Mouse (Mus musculus) midbrain, embryonic 10.5 days (tissue): Measurements from ENCODE around the gene Pccb. TPM values are rescaled to one million over a fixed set of nuclear protein-coding genes. Genes with fewer than 3 reads are reported as not detected.
A peak's percentile ranks its signal among the peaks of the same experiment; 100 is the strongest.

ENCODE experiments used
- DNase-seq: peaks from one replicate; pipeline ENCODE4 v3.0.0-alpha.2; 2017; ENCODE audit warnings: low spot score
- H3K27ac ChIP-seq: fragments of 300-500 bp; sonication (generic); replicated peaks from 2 replicates; pipeline ENCODE4 v1.5.1; 2016; ENCODE audit warnings: mild to moderate bottlenecking
- H3K27me3 ChIP-seq: fragments of 300-500 bp; sonication (generic); 2 replicates; pipeline ENCODE4 v1.6.1; 2016; ENCODE audit warnings: low read depth, mild to moderate bottlenecking; ENCODE audit not compliant: poor library complexity, severe bottlenecking
- H3K36me3 ChIP-seq: fragments of 300-500 bp; sonication (generic); 2 replicates; pipeline ENCODE4 v1.6.1; 2016; ENCODE audit warnings: mild to moderate bottlenecking, moderate library complexity
- H3K4me1 ChIP-seq: fragments of 300-500 bp; sonication (generic); 2 replicates; pipeline ENCODE4 v1.6.1; 2016
- H3K4me3 ChIP-seq: fragments of 300-500 bp; sonication (generic); 2 replicates; pipeline ENCODE4 v1.5.1; 2016; ENCODE audit warnings: mild to moderate bottlenecking, moderate library complexity
- H3K9me3 ChIP-seq: fragments of 300-500 bp; sonication (generic); replicated peaks from 2 replicates; pipeline ENCODE4 v1.6.1; 2016; ENCODE audit warnings: mild to moderate bottlenecking
- WGBS: fragments of 180-500 bp; shearing (Covaris S2); methylation state at CpG from one replicate; pipeline ENCODE4 v1.1.7; 2016; 5-methylcytosine and 5-hydroxymethylcytosine counted together
- polyA plus RNA-seq: library from polyadenylated mRNA; unstranded; fragments of >200 nt; fragmentation: Nextera tagmentation; extraction: Ambion mirVana; gene quantifications from 2 replicates; pipeline ENCODE4 v1.2.1, GENCODE M21; 2016

Pccb gene
- polyA plus RNA-seq, 1 experiment from 2014 or later = 14.2 TPM

DNA sequence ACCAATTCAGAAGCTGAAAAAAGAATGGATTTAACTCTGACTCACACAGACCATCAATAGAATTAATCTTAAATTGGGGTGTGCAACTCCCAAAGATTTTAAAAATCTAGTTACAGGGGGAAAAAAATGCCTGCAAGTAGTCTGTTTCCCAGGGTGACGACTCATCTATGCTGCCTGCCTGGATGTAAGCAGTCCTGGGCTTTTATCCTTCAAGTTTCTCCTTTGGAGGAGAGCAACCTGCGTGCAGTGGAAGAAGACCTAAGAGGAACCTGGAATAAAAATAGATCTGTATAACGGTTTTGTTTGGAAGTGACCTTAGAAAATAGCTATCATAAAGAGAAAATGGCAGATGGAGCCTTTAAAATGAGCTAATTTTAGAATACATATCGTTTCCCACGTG is 37.8 kb upstream of the Pccb start:
- 0 out of 2 replicates have a peak overlapping the region, but pooled peaks have one; percentile 75 for H3K4me3 ChIP-seq
- no peak overlapping the region for H3K27ac ChIP-seq
- no peak for DNase-seq

DNA sequence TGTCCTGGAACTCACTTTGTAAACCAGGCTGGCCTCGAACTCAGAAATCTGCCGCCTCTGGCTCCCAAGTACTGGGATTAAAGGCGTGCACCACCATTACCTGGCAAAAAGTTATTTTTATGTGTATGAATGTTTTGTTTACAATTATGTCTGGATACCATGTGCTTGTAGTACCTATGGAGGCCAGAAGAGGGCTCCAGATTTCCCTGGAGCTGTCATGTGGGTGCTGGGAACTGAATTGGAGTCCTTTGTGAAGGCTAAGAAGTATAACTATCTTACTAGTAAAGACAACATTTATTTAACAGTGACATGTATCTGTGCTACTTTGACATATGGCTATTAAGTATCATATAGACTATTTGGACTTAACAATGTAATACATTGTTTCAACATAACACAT is 35.1 kb upstream of the Pccb start:
- Histone ChIP-seq H3K36me3 (no peaks in the 10 kb centered on the region), H3K9me3 (no peaks in the 10 kb centered on the region), H3K4me1 (peaks cover 13% of the 10 kb centered on the region), H3K27me3 (no peaks in the 10 kb centered on the region), H3K4me3 (no peak overlapping the region), H3K27ac (no peak overlapping the region)
- no peak for DNase-seq
- 95% methylated on average over 3 of the region's 3 CpGs for WGBS

More for the DNA sequence above, 37.8 kb upstream of the Pccb start:
- Histone ChIP-seq H3K36me3 (no peaks in the 10 kb centered on the region), H3K4me1 (peaks cover 24% of the 10 kb centered on the region), H3K27me3 (no peaks in the 10 kb centered on the region), H3K9me3 (no peaks in the 10 kb centered on the region)
- WGBS = 55% methylated on average over 5 of the region's 5 CpGs

GRCm38 (mm10) chr9:101065076-101065602 is 30.4 kb upstream of the Pccb start:
- Histone ChIP-seq H3K27ac (no peak overlapping the region), H3K4me1 (peaks cover 8% of the 10 kb centered on the region), H3K9me3 (no peaks in the 10 kb centered on the region), H3K4me3 (no peak overlapping the region), H3K27me3 (no peaks in the 10 kb centered on the region), H3K36me3 (no peaks in the 10 kb centered on the region)
- WGBS = 90% methylated on average over 3 of the region's 3 CpGs
- no peak for DNase-seq

DNA sequence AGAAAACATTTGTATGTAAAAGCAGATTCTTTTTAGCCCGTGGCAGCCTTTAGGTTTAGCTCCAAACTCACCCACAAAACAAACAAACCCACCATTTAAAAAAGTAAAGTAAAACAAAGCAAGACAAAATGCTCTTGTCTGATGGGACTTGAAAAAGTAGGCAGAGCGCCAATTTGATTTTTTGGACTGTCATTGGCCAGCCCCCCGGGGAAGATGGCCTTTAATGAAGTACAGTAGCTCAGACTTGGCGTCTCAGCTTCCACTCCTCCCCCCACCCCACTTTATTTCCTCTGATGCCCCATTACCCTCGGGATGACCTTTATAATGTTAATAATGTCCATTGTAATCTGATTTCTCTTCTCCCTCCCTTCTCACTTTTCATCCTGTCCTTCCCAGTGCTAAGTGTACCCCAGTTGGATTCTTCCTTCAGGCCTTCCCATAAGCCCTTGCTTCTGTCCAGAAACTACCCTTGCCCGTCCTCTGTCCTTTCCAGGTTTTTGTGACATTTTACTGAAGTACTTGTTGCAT is 27.6 kb upstream of the Pccb start:
- WGBS = 74% methylated on average over 6 of the region's 6 CpGs
- peaks cover 8% of the 10 kb centered on the region for H3K4me1 ChIP-seq

GRCm38 (mm10) chr9:101061035-101061434 is 26.3 kb upstream of the Pccb start:
- Histone ChIP-seq H3K27me3 (no peaks in the 10 kb centered on the region), H3K36me3 (no peaks in the 10 kb centered on the region), H3K9me3 (0 out of 2 replicates have a peak, but pooled peaks cover 2% of the 10 kb centered on the region), H3K4me1 (peaks cover 8% of the 10 kb centered on the region), H3K27ac (no peak overlapping the region), H3K4me3 (no peak overlapping the region)
- no peak for DNase-seq
- 81% methylated on average over 11 of the region's 11 CpGs for WGBS

More for the DNA sequence above, 27.6 kb upstream of the Pccb start:
- H3K27ac ChIP-seq = no peak overlapping the region
- no peak for DNase-seq
- 0 out of 2 replicates have a peak, but pooled peaks cover 2% of the 10 kb centered on the region for H3K9me3 ChIP-seq
- no peaks in the 10 kb centered on the region for H3K27me3 ChIP-seq
- H3K36me3 ChIP-seq = no peaks in the 10 kb centered on the region
- H3K4me3 ChIP-seq = no peak overlapping the region

- Histone ChIP-seq H3K27ac (no peak overlapping the region), H3K27me3 (no peaks in the 10 kb centered on the region), H3K4me1 (no peaks in the 10 kb centered on the region), H3K36me3 (no peaks in the 10 kb centered on the region), H3K4me3 (no peak overlapping the region), H3K9me3 (0 out of 2 replicates have a peak, but pooled peaks cover 2% of the 10 kb centered on the region)
- no peak for DNase-seq
- WGBS = 97% methylated on average over 4 of the region's 4 CpGs
Observed at GRCm38 (mm10) chr9:101057156-101057555, 22.5 kb upstream of the Pccb start.

DNA sequence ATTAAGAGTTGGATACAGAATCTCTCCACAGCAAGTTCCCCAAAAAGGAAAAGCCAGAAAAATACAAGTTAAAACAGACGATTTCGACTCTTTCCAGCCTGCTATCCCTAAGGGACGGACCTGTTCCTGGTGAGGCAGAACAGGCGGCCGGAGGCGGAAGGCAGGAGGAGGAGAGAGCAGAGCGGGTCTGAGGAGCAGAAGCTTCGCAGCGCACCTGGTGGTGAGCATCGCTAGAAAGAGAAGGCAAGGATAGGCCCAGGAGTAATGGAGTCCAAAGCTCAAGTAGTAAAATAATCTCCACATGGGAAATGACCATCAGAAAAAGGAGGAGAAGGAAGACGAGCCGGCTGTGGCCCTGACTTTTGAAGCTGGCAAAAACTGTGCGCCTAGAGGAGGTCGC is 18.6 kb upstream of the Pccb start:
- H3K9me3 ChIP-seq = no peaks in the 10 kb centered on the region
- 73% methylated on average over 14 of the region's 14 CpGs for whole genome bisulfite sequencing
- no peaks in the 10 kb centered on the region for H3K4me1 ChIP-seq
- H3K4me3 ChIP-seq = no peak overlapping the region
- DNase-seq = no peak
- H3K36me3 ChIP-seq = no peaks in the 10 kb centered on the region
- no peaks in the 10 kb centered on the region for H3K27me3 ChIP-seq
- H3K27ac ChIP-seq = no peak overlapping the region

DNA sequence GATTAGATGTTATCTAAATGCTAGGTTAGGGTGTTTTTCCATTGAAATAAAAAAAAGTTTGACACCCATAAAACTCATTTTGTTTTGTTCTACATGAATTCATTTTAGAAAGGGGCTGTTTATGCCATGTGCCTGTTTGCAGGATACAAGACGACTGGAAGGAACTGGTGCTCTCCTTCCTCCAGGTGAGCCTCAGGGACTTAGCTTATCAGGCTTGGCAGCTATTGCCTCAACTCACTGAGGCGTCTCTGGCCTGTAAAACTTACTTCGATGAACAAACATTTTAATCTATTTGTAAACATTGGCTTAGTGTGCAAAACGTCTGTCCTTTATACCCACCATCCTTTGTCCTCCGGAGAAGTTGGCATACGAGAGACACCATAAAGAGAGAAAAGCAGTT is 18.0 kb upstream of the Pccb start:
- whole genome bisulfite sequencing = 68% methylated on average over 6 of the region's 6 CpGs
- Histone ChIP-seq H3K36me3 (no peaks in the 10 kb centered on the region), H3K4me3 (no peak overlapping the region), H3K27me3 (no peaks in the 10 kb centered on the region), H3K9me3 (no peaks in the 10 kb centered on the region), H3K4me1 (no peaks in the 10 kb centered on the region), H3K27ac (no peak overlapping the region)
- DNase-seq = no peak

- Histone ChIP-seq H3K4me1 (no peaks in the 10 kb centered on the region), H3K27ac (no peak overlapping the region), H3K36me3 (no peaks in the 10 kb centered on the region), H3K9me3 (no peaks in the 10 kb centered on the region), H3K27me3 (no peaks in the 10 kb centered on the region), H3K4me3 (no peak overlapping the region)
- DNase-seq = no peak
- 95% methylated on average over 3 of the region's 3 CpGs for WGBS
Observed at GRCm38 (mm10) chr9:101052007-101052406, 17.3 kb upstream of the Pccb start.

DNA sequence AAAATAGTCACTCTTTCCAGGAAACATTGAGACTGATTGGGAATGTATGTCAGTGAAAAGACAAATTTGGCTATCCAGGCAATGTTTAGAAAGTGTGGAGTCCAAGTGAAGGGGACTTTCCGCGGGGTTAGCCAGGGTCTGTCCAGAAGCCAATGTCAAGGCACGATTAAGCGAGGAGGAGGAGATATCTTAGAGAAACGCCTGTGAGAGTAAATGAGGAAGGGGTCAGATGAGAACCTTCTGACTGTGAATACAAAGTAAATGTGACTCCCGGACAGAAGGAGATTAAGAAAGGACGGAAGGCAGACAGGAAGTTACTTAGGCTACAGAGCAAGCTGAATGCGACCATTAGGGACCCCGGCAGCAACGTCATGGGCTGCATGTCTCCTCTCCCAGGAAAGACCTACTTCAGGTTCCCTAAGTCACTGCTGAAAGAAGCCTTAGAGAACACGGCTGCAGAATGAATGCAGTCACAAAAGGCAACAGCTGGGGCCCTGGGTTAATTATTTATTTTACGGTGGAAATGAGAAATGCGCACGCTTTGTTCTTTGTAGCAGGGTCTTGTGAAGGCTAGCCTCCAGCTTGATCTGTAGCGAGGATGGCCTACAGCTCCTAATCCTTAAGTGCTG is 11.1 kb upstream of the Pccb start:
- Histone ChIP-seq H3K4me1 (peaks cover 6% of the 10 kb centered on the region; the same call in 1 of the 2 replicates), H3K4me3 (no peak overlapping the region), H3K27me3 (no peaks in the 10 kb centered on the region), H3K9me3 (no peaks in the 10 kb centered on the region), H3K36me3 (no peaks in the 10 kb centered on the region), H3K27ac (no peak overlapping the region)
- no peak for DNase-seq
- 79% methylated on average over 15 of the region's 15 CpGs for WGBS

GRCm38 (mm10) chr9:101042249-101042648 is 7.6 kb upstream of the Pccb start:
- WGBS = 89% methylated on average over 9 of the region's 9 CpGs
- Histone ChIP-seq H3K4me1 (peaks cover 6% of the 10 kb centered on the region; the same call in 1 of the 2 replicates), H3K27me3 (no peaks in the 10 kb centered on the region), H3K36me3 (no peaks in the 10 kb centered on the region), H3K27ac (no peak overlapping the region), H3K9me3 (no peaks in the 10 kb centered on the region), H3K4me3 (no peak overlapping the region)
- no peak for DNase-seq

DNA sequence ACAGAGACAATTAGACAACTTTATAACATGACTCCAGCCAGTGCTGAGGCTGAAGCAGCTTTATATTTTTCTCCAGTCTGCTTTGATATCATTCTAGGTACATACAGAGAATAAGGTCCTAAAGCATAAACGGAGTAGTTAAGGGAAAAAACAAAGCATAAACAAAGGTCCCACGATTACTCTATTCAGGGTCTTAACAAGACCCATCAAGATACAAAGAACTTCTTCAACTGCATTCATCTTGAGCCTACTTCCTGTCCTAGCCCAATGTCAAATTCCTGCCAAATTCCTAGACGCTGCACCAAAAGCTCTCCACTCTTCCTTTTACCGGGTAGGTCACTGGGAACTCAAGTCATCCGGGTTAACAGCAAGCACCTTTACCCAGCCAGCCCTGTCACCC is 6.8 kb upstream of the Pccb start:
- Histone ChIP-seq H3K9me3 (no peaks in the 10 kb centered on the region), H3K4me3 (no peak overlapping the region), H3K27ac (no peak overlapping the region), H3K4me1 (peaks cover 6% of the 10 kb centered on the region; the same call in 1 of the 2 replicates), H3K27me3 (no peaks in the 10 kb centered on the region), H3K36me3 (no peaks in the 10 kb centered on the region)
- 77% methylated on average over 5 of the region's 5 CpGs for WGBS
- no peak for DNase-seq

DNA sequence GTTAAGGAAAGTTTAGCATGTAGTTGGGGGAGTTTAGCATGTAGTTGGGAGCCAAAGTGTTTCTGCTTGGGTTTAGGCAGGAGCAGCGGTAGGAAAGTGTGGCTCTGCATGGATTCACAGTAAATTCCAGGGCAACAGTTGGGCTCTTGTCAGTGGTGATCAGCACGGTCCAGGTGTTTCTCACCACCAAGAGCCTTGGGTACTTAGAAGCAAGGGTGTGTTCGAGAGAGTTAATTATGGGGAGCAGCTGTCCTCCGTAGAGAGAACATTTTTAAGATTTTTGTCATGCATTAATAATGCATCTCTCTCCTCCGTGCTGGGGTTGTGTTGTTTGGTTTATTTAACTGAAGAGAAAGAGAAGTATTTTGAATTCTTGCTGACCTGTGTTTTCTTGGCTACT is 3.9 kb upstream of the Pccb start:
- H3K36me3 ChIP-seq = no peaks in the 10 kb centered on the region
- no peak for DNase-seq
- H3K27me3 ChIP-seq = no peaks in the 10 kb centered on the region
- peaks cover 9% of the 10 kb centered on the region for H3K4me1 ChIP-seq
- H3K9me3 ChIP-seq = no peaks in the 10 kb centered on the region
- H3K4me3 ChIP-seq = no peak overlapping the region
- no peak overlapping the region for H3K27ac ChIP-seq
- WGBS = 83% methylated on average over 5 of the region's 5 CpGs
